Mouse (Mus musculus): ENCODE measurements around the gene Lbhd1. TPM values are rescaled to one million over a fixed set of nuclear protein-coding genes. Genes with fewer than 3 reads are reported as not detected.
"Not testable (repeated sequence)": the region's sequence is repeated elsewhere in the genome, so short reads cannot be mapped to it uniquely, and the experiment has no call there.

Gene Lbhd1
- polyA plus RNA-seq, 1 experiment from 2014 or later, result 57.7 TPM

DNA sequence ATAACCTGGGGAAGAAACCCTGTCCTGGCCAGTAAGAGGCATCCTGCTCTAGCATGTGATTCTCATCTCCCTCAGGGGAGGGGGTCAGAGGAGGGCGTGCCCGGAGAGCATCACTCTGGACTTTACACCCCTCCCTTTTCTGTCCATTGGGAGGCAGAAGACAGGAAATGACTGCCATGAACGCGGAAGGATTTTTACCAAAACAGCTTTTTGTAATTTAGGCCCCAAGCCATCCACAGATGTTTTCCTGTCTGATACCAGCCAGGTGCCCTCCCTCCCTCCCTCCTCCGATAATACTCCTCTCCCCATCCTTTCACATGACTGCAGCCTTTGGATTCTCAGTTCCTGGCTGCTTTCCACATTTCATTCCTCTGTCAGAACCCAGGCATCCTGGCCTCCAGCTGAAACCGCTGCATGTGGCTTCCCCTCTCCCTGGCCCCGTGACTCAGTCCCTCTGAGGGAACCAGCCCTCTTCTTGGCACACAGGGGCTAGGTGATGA, 33.1 kb upstream of the Lbhd1 start, which contains the start of gene Lrrn4cl:
Gene Lrrn4cl (plus strand): TSS at position 367 of the 500 bp plus-strand sequence.
- Histone ChIP-seq H3K27ac (0 out of 2 replicates have a peak within 1 kb of the TSS, but pooled peaks have one; percentile 23), H3K27me3 (no peaks in the 10 kb centered on the region), H3K9ac (peak within 1 kb of the TSS; percentile 43; the same call in 1 of the 2 replicates), H3K4me1 (replicated peaks) (peaks cover 5% of the 10 kb centered on the region; the same call in 1 of the 2 replicates), H3K36me3 (peaks cover 40% of the 10 kb centered on the region), H3K4me3 (no peak within 1 kb of the TSS), H3K9me3 (no peaks in the 10 kb centered on the region), H3K4me2 (no peak within 1 kb of the TSS)
- ATAC-seq (ENCODE audit: low FRiP score), result no peak
- 35% methylated on average over 7 of the region's 7 CpGs for WGBS

DNA sequence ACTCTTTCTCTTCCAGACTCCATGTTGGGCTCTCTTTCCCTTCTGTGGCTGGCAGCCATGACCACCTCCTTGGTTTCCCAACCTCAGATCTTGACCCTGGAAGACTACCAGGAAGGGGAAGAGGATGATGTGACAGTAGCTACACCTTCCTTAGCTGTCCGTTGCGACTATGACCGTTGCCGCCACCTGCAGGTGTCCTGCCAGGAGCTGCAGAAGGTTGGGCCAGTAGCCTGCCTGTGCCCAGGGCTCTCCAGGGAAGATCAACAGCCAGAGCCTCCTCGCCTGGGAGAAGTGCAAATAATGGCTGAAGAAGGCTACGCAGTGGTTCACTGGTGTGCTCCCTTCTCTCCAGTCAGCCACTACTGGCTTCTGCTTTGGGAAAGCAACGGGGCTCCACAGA, 31.9 kb upstream of the Lbhd1 start:
- H3K36me3 ChIP-seq, result peaks cover 28% of the 10 kb centered on the region
- H3K4me2 ChIP-seq, result no peak overlapping the region
- no peak for ATAC-seq (ENCODE audit: low FRiP score)
- no peaks in the 10 kb centered on the region for H3K27me3 ChIP-seq
- H3K27ac ChIP-seq, result no peak overlapping the region
- H3K9ac ChIP-seq, result peak overlapping the region; percentile 19; the same call in 1 of the 2 replicates
- WGBS, result 58% methylated on average over 7 of the region's 7 CpGs
- no peak overlapping the region for H3K4me3 ChIP-seq
- peaks cover 5% of the 10 kb centered on the region; the same call in 1 of the 2 replicates for H3K4me1 ChIP-seq (replicated peaks)
- no peaks in the 10 kb centered on the region for H3K9me3 ChIP-seq

DNA sequence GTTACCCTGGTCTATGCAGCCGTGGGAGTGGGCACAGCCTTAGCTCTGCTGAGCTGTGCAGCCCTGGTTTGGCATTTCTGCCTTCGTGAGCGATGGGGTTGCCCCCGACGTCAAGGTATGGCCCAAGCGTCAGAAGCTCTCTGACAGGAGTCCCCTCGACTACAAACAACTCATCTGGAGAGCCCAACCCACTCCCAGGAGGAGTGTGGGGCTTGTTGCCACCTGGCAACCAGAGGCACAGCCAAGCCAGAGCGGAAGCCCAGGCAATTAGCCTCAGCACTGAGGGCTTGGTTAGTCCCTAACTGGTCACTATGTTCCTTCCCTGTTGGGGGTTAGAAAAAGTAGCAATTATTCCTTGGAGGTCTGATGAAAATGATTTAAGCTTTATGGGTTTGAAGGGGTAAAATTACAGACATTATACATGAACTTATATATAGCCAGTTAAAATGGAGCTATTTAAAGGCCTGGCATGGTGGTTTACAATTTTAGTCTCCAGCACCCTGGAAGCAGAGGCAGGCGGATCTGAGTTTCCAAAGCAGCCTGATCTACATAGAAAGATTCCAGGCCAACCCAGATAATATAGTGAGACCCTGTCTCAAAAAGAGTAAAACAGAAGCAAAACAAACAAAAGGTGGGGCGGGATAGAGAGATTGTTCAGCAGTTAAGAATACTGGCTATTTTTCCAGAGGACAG, 31.1 kb upstream of the Lbhd1 start:
- no peak for ATAC-seq (ENCODE audit: low FRiP score)
- H3K4me1 ChIP-seq (replicated peaks), result peaks cover 5% of the 10 kb centered on the region; the same call in 1 of the 2 replicates
- no peaks in the 10 kb centered on the region for H3K27me3 ChIP-seq
- no peak overlapping the region for H3K4me2 ChIP-seq
- H3K36me3 ChIP-seq, result peaks cover 20% of the 10 kb centered on the region
- 62% methylated on average over 10 of the region's 10 CpGs for WGBS
- H3K4me3 ChIP-seq, result no peak overlapping the region
- H3K27ac ChIP-seq, result no peak overlapping the region
- H3K9ac ChIP-seq, result peak overlapping the region; percentile 19; the same call in 1 of the 2 replicates
- no peaks in the 10 kb centered on the region for H3K9me3 ChIP-seq

DNA sequence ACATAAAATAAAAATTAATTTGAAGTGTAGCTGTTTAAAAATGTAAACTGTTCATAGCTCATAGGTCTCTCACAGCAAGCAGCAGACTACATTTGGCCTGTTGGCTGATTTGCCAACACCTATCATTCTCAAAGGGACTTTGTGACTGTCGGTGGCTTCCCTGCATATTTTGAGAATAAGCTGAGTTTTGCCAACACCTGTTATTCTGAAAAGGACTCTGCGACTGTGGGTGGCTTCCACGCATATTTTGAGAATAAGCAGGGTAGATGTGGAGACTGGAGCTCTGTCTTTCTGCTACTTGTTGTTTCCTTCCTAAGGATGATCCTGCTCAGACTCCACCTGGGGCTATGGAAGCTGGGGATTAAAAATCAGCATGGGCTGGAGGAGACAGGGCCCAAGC, 30.4 kb upstream of the Lbhd1 start:
- H3K9me3 ChIP-seq, result no peaks in the 10 kb centered on the region
- ATAC-seq (ENCODE audit: low FRiP score), result no peak
- H3K4me1 ChIP-seq (replicated peaks), result peaks cover 5% of the 10 kb centered on the region; the same call in 1 of the 2 replicates
- no peak overlapping the region for H3K4me2 ChIP-seq
- WGBS, result 86% methylated on average over 3 of the region's 3 CpGs
- no peak overlapping the region for H3K27ac ChIP-seq
- no peaks in the 10 kb centered on the region for H3K27me3 ChIP-seq
- H3K4me3 ChIP-seq, result no peak overlapping the region
- H3K9ac ChIP-seq, result no peak overlapping the region
- H3K36me3 ChIP-seq, result peaks cover 13% of the 10 kb centered on the region

DNA sequence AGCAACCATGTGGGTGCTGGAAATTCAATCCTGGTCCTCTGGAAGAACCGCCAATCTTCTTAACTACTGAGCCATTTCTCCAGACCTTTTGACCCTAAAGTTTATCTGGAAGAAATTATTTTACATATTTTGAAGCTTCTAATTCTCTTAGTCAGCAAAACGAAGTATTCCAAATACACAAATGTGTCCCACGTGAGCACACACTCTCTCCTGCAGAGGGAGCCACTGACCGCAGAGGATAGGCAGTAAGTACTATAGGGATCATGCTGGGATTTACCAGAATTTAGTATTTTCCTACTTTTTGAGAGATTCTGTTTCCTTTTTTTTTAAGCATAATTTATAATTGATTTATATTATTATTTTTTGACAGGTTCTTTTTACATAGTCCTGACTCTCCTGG, 25.8 kb upstream of the Lbhd1 start:
- 42% methylated on average over 4 of the region's 4 CpGs for WGBS
- no peak overlapping the region for H3K27ac ChIP-seq
- no peak overlapping the region for H3K9ac ChIP-seq
- H3K4me1 ChIP-seq (replicated peaks), result no peaks in the 10 kb centered on the region
- H3K4me3 ChIP-seq, result no peak overlapping the region
- no peaks in the 10 kb centered on the region for H3K9me3 ChIP-seq
- no peaks in the 10 kb centered on the region for H3K36me3 ChIP-seq
- no peak for ATAC-seq (ENCODE audit: low FRiP score)
- no peak overlapping the region for H3K4me2 ChIP-seq
- no peaks in the 10 kb centered on the region for H3K27me3 ChIP-seq

DNA sequence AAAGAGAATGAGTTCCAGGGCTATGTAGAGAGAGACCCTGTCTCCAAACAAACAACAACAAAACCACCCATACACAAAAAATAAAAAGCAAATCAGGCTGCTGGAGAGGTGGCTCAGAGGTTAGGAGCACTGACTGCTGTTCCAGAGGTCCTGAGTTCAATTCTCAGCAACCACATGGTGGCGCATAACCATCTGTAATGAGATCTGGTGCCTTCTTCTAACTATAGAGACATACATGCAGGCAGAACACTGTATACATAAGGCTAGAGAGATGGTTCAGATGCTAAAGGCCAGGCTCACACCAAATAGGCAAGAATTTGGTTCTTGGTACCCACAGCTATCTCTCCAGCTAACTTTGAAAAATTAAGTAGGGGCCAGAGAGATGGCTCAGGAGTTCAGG, 24.5 kb upstream of the Lbhd1 start:
- no peak for ATAC-seq (ENCODE audit: low FRiP score)
- H3K9ac ChIP-seq, result no peak overlapping the region
- no peaks in the 10 kb centered on the region for H3K9me3 ChIP-seq
- no peaks in the 10 kb centered on the region for H3K4me1 ChIP-seq (replicated peaks)
- no peak overlapping the region for H3K27ac ChIP-seq
- H3K27me3 ChIP-seq, result no peaks in the 10 kb centered on the region
- 22% methylated on average over 1 of the region's 1 CpGs for WGBS
- no peak overlapping the region for H3K4me2 ChIP-seq
- H3K36me3 ChIP-seq, result no peaks in the 10 kb centered on the region
- no peak overlapping the region for H3K4me3 ChIP-seq

DNA sequence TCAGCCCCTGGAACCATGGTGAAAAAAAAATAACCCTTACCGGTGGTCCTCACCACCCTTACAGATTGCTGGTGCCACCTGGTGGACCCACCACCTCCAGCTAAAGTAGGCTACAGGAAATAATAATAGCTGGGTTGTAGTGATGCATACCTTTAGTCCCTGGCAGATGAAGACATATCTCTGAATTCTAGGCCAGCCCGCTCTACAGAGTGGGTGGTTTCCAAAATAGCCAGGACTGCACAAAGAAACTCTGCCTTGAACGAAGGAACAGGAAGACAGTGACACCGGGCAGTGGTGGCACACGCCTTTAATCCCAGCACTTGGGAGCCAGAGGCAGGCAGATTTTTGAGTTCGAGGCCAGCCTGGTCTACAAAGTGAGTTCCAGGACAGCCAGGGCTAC, 19.3 kb upstream of the Lbhd1 start:
- Histone ChIP-seq H3K4me3 (no peak overlapping the region), H3K4me1 (replicated peaks) (no peaks in the 10 kb centered on the region), H3K27me3 (no peaks in the 10 kb centered on the region), H3K9me3 (no peaks in the 10 kb centered on the region), H3K4me2 (no peak overlapping the region), H3K9ac (no peak overlapping the region), H3K36me3 (no peaks in the 10 kb centered on the region), H3K27ac (no peak overlapping the region)
- ATAC-seq (ENCODE audit: low FRiP score), result no peak
- 84% methylated on average over 6 of the region's 6 CpGs for WGBS

DNA sequence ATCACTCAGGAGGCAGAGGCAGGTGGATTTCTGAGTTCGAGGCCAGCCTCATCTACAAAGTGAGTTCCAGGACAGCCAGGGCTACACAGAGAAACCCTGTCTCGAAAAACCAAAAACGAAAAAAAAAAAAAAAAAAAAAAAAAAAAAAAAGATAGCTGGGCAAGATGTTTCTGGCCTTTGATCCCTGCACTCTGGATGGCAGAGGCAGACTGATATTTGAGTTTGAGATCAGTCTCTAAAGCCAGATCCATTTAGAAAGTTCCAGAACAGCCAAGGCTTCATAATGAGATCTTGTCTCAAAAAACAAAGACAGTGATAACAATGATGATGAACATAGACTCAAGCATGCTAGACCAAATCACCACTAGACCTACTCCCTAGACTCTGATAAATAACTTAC, 13.2 kb upstream of the Lbhd1 start:
- H3K4me2 ChIP-seq, result peak overlapping the region; percentile 54
- H3K36me3 ChIP-seq, result peaks cover 24% of the 10 kb centered on the region
- WGBS, result 80% methylated on average over 3 of the region's 3 CpGs
- H3K4me1 ChIP-seq (replicated peaks), result peaks cover 18% of the 10 kb centered on the region
- H3K27ac ChIP-seq; H3K9me3 ChIP-seq; H3K9ac ChIP-seq; ATAC-seq (ENCODE audit: low FRiP score); H3K27me3 ChIP-seq; H3K4me3 ChIP-seq: not testable (repeated sequence)

DNA sequence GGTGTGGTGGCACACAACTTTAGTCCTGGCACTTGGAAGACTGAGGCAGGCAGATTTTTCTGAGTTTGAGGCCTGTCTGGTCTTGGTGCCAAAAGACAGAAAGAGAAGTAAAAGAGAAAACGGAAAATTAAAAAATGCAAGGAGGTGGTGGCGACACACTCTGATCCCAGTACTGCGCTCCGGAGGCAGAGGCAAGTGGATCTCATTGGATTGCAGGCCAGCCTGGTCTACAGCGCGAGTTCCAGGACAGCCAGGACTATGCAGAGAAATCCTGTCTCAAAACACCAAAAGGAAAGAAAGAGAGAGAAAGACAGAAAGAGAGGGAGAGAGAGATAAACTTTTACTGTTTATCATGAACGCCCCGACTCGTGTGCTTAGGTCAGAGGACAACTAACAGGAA, 12.7 kb upstream of the Lbhd1 start:
- Histone ChIP-seq H3K36me3 (peaks cover 29% of the 10 kb centered on the region), H3K4me3 (peak overlapping the region; percentile 92), H3K27ac (peak overlapping the region; percentile 84), H3K27me3 (no peaks in the 10 kb centered on the region), H3K9me3 (no peaks in the 10 kb centered on the region), H3K4me2 (peak overlapping the region; percentile 54), H3K9ac (peak overlapping the region; percentile 98), H3K4me1 (replicated peaks) (peaks cover 18% of the 10 kb centered on the region)
- ATAC-seq (ENCODE audit: low FRiP score), result peak; percentile 35
- WGBS, result 62% methylated on average over 9 of the region's 9 CpGs

DNA sequence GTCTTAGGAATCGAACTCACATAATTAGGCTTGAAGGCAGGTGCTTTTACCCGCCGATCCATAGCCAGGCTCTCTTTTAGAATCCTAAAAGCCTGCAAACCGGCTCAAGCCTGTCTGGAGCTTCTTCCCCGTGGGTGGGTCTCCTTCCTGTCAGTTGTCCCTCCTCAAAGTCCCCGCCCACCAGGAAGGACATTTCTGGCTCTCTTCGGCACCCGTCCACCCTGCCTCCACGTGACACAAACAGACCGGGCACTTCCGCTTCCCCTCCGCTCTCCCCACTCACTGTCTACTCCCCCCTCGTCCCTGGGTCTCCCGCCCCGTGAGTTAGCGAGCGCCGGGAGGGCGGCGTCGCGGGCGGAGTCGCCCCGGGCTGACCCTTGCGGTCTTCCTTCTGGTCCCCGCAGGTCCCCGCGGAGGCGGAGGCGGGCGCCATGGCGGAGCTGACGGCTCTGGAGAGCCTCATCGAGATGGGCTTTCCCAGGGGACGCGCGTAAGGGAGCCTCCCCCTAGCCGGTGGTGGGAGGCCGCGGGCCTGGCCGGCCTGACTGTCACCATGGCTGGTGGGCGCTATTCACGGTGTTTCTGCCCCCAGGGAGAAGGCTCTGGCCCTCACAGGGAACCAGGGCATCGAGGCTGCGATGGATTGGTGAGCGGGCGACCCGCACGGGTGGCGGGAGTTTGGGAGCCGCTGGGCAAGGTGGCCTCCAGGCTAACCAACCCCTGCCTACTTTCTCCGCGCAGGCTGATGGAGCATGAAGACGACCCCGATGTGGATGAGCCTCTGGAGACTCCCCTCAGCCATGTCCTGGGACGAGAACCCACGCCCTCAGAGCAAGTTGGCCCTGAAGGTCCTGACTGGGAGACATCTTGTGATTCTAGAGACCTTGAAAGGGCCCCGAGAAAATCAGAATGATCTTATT, 12.0 kb upstream of the Lbhd1 start, which contains the start of gene Ubxn1:
Gene Ubxn1 (plus strand): TSS at position 230 of the 920 bp plus-strand sequence.
- no peaks in the 10 kb centered on the region for H3K9me3 ChIP-seq
- peak within 1 kb of the TSS; percentile 97 for H3K4me2 ChIP-seq
- peak within 1 kb of the TSS; percentile 85 for H3K27ac ChIP-seq
- peaks cover 18% of the 10 kb centered on the region for H3K4me1 ChIP-seq (replicated peaks)
- H3K4me3 ChIP-seq, result peak within 1 kb of the TSS; percentile 92
- peaks cover 36% of the 10 kb centered on the region for H3K36me3 ChIP-seq
- H3K27me3 ChIP-seq, result no peaks in the 10 kb centered on the region
- peak; percentile 98 for ATAC-seq (ENCODE audit: low FRiP score)
- WGBS, result 1% methylated on average over 59 of the region's 59 CpGs
- peak within 1 kb of the TSS; percentile 98 for H3K9ac ChIP-seq

DNA sequence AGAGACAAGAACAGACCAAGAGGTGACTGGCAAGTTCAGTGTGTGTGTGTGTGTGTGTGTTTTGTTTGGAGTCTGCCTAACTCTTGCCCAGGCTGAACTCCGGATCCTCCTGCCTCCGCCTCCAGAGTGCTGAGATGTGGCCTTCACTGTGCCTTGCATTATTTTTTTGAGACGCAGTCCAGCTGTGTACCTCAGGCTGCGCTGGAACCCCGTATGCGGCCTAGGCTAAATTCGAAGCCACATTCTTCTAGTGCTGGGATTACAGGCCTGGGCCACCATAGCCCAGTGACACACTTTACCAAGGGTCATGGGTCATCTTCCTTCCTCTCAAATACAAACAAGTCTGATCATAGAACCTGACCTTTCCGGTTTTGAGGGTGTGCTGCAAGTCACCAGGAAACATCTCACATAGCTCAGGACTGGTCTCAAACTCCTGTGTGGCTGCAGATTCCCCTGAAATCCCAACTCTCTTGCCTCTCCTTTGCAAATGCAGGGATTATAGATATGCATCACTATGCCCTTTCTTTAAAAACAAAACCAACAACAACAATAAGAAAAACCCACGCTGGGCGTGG, 11.2 kb upstream of the Lbhd1 start:
- H3K4me3 ChIP-seq, result peak overlapping the region; percentile 92
- H3K9ac ChIP-seq, result peak overlapping the region; percentile 98
- H3K36me3 ChIP-seq, result peaks cover 42% of the 10 kb centered on the region
- ATAC-seq (ENCODE audit: low FRiP score), result no peak
- peak overlapping the region; percentile 97 for H3K4me2 ChIP-seq
- H3K9me3 ChIP-seq, result no peaks in the 10 kb centered on the region
- peaks cover 18% of the 10 kb centered on the region for H3K4me1 ChIP-seq (replicated peaks)
- peak overlapping the region; percentile 85; the same call in 1 of the 2 replicates for H3K27ac ChIP-seq
- no peaks in the 10 kb centered on the region for H3K27me3 ChIP-seq
- 72% methylated on average over 10 of the region's 10 CpGs for WGBS

DNA sequence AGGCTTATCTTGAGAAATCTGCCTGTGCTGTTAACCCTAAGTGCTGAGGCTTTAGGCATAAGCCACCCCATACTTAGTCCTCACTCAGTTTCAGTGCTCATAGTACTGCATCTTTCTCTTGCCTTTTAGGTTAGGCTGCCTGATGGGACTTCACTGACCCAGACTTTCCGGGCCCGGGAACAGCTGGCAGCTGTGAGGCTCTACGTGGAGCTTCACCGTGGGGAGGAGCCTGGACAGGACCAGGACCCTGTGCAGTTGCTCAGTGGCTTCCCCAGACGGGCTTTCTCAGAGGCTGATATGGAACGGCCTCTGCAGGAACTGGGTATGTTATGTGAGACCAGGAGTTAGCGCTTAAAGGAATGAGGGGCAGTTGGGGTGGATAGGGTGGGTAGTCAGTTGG, 8.5 kb upstream of the Lbhd1 start:
- ATAC-seq (ENCODE audit: low FRiP score), result no peak
- Histone ChIP-seq H3K4me3 (no peak overlapping the region), H3K4me1 (replicated peaks) (peaks cover 31% of the 10 kb centered on the region), H3K27ac (no peak overlapping the region), H3K9me3 (no peaks in the 10 kb centered on the region), H3K9ac (no peak overlapping the region; the same call in 1 of the 2 replicates), H3K36me3 (peaks cover 42% of the 10 kb centered on the region), H3K27me3 (no peaks in the 10 kb centered on the region), H3K4me2 (no peak overlapping the region)
- WGBS, result 96% methylated on average over 7 of the region's 7 CpGs

Measured in hindbrain, embryonic 13.5 days (tissue).